Mouse (Mus musculus) layer of hippocampus, adult 9-11 months (tissue): ENCODE measurements at regions not wholly inside any gene's neighbourhood (a gene's known extent, or its start where the extent isn't known, plus 50 kb on each side); places are given as distances from the start of the nearest gene placed in this dataset.

Experiments used
- DNase-seq: peaks from one replicate; pipeline ENCODE4 v3.0.0; 2022

DNA sequence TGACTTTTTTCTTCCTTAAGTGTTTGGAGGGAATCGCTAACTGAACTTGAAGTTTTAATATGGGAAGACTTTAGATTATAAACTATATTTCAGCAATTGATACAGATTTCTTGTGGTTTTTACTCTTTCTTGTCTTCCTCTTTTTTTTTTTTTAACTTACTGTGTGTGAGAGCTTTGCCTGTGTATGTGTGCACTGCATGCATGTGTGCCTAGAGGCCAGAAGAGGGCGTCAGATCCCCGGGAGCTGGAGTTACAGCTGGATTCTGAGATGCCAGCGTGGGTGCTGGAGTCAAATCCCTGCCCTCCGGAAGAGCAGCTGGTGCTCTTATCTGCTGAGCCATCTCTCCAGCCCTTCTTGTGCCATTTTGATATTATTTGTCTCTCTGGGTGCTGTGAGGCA, 129.6 kb downstream of the Trim33 start:
- no peak for DNase-seq

DNA sequence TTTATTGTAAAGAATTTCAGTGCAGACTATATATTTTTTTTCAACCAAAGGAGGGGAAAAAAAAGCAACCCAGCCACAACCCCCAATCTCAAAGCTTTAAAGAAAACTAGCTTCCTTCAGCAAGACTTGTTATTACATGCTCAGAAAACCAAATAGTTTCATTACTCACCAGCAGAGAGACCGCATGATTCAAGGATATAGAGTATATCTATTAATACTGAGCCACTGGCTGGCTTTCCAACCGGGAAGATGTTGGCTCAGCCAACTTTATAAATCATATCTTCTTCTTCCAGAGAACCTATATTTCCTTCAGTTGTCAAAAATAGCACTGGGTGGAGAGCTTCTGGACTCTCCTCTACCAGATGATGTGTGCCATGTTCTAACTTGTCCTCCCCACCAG, 133.2 kb downstream of the Trim33 start:
- no peak for DNase-seq

DNA sequence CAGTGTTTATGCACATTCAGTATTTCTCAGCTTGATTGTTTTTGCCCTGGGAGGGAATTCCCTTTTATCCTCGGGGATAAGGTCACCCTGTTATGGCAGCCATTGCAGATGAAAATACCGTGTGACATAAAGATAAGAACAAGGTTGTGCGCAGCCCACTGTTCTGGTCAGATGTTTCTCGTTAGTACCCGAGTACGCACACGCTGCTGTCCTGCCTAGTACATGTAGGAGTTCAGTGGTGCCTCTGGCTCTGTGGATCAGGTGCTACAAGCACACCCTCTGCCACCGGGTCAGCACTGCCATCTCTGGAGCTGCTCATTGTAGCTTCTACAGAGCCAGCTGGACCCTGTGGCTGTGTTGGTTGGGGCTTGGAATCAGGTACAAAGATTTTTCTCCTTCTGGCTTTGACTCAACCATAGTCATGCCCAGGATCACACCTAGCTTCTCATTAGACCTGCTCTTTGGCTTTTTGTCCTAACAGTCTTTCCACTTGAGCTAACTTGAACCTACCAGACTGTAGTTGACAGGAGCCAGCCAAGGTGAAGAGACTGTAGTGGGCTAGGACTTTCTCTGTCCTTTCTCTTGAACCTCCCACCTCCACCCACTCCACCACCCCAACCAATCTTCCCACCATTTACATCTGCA, 136.1 kb downstream of the Trim33 start:
- DNase-seq, result no peak

DNA sequence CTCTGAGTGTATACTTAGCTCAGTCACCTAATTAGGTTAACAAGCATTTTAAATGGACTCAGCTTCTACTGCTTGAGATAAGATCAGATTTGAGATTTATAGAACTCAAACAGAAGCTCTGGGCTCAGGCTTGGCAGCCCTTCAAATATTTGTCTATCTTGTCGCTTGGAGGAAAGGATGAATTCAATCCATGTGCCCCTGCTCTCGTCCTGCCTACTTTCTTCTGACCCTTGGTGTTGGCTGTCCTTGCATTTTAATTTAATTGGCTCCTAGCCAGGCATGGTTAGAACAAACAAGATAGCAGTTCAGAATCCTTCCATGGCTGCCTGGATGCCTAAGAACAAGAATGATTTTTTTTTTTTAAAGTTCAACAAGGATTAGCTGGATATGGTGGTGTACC, 137.2 kb downstream of the Trim33 start:
- no peak for DNase-seq

DNA sequence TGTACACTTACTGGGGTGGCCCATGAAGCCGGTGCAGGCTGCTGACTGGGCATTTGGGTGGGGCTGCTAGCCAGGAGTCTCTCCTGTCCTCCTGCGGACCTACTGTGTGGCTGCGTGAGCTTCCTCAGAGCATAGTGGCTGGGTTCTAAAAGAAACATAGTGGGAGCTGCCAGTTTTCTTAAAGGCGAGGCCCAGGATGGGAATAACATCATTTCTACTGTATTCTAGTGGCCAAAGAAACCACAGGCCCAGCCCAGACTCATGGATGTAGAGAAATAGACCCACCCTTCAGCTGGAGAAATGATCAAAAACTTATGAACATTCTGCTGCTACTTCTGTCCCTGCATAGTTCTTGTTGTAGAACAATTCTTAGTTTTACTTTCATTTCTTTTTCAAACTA, 138.7 kb downstream of the Trim33 start:
- DNase-seq, result no peak

GRCm38 (mm10) chr3:103419761-103420620, 140.9 kb downstream of the Trim33 start:
- DNase-seq, result no peak

DNA sequence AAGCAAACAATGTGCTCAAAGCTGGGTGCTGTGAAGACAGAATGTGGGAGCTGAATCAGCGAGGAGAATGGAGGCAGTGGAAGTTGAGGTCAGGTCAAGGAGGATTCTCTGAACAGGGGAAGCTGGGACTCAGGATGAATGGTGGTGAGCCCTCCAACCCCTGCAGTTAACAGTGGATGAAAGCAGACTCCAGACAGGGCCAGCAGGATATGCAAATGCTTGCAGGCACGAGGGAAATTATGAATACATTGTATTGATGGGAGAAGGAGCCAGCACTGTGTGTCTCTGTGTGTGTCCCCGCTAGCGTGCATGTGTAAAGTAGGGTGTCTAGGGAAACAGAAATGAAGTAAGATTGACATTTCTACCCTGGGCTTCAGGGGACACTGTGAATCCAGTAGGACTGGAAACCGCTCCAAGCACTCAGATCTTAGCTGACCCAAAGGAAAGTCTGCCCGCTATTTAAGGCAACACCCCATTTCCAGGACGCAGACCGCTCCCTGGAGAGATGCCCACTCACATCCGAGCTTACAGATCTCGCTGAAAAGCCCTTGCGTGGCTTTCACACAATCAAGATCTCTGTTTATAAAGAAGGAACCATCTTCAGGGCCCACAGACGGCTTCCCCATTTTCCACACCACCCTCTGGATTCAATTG, 141.7 kb downstream of the Trim33 start:
- DNase-seq, result peak; percentile 56

DNA sequence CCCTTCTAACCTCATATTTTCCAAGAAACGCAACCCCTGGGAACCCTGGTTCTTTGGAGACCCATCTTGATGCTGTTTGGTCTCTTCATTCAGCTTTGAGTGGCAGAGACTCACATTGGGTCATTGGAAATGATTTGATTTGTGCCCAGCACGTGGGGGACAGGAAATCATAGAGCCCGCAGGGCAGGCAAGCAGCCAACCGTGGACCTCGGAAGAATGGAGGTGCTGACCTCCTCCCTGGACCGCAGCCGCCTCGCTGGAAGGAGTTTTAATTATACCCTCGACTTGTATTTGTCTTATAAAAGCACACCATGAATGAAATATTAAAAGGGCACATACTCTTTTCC, 142.2 kb downstream of the Trim33 start:
- DNase-seq, result no peak

DNA sequence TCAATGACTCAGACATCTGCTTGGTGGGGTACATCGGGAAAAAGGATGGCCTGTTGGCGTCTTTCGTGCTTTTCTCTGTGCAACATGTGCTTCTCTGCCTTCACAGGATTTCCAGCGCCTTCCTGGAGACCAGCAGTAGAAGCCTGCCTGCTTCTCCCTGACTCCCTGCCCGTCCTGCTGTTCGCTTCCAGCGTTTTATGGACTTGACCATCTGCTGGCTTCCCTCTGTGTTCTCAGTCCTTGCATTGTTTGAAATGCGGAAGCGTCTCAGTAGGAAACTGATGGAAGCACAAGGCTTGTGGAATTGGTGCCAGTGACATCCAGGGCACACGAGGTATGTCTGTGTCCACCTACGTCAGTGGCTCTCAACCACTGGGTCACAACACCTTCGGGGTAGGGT, 143.7 kb downstream of the Trim33 start:
- DNase-seq, result no peak

DNA sequence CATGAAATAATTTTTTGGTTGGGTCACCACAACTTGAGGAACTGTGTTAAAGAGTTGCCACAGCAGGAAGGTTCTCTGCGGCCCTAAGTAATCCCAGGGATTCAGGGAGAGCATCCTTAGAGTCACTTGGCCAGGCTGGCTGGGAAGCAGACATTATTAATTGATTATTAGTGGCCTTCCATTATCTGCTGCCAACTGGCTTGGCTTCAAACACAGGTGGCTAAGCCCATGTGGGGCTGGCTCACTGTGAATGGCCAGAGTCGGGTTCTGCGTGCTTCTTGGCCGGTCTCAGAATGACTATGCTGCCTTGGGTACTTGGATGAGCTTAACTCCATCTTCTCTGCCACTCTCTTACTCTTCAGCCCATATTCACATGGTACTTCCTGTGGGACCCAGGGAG, 144.2 kb downstream of the Trim33 start:
- no peak for DNase-seq

DNA sequence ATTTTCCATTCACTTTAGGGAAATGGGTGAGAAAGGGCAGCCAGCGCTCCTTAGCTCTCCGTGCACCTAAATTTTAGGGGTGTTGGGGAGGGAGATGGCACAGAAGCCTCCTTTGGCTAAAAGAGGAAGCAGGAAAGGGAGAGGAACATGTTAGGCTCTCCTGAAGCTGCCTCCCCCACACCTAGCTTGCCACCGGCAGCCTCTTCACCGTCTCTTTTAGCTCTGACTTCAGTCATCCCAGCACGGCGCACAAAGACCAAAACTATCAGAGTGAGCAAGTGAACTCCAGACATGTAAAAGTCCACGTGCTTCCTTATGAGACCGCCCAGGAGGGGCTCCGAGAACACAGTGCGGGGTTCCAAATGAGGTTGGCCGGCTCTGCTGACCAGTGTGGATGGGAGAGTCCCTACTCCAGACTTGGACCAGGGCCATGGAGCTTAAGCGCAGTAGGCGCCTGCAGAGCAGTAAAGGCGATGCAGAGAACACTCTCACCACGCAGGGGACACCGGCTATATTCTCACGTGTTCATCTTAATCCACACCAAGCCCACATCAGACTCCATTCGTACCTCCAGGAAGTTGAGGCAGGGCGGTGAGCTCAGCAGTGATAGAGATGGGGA, 146.8 kb downstream of the Trim33 start:
- no peak for DNase-seq

DNA sequence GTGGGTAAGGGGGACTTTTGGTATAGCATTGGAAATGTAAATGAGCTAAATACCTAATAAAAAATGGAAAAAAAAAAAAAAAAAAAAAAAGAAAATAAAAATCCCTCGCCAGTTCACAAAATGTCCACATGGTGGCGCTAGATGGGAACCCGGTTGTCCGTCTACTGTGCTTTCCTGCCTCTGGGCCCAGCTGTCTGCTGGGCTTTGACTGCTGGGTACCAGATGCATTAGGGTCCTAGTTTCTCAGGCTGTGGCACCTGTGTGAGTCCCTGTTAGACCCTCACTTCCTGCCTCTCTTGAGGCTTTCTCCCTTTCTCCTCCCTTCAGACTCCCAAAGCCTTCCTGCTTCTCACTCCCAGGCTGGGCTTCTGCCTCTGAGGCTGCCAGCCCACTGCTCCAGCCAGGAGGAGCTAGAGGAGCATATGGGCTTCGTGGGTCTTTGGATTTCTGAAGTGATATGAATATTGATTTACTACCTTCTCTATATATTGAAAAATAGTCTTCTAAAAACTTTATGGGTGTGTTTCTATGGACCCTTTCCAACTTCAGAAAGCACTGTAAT, 145.7 kb upstream of the Syt6 start:
- no peak for DNase-seq

DNA sequence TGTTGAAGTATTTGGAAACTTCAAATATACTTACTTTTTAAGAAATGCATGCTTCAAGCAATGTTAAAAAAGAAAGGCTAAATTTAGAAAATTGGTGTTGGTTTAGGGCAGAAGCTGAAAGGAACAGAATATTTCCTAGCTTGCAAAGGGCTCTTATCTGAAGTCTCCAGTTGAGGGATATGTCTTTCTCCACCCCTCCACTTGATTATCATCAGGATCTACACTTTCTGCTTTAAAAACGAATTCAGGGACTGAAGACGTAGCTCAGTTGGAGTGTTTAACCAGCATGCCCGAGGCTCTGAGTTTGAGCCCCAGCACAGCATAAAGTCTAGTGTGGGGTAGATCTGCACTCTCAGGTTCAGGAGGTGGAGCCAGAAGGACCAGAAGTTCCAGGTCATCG, 144.9 kb upstream of the Syt6 start:
- DNase-seq, result no peak

- no peak for DNase-seq
Observed at GRCm38 (mm10) chr3:103432254-103432653, 142.8 kb upstream of the Syt6 start.

GRCm38 (mm10) chr3:103436902-103437603, 138.0 kb upstream of the Syt6 start:
- no peak for DNase-seq

- peak; percentile 44 for DNase-seq
Observed at GRCm38 (mm10) chr3:103438791-103439354, 136.2 kb upstream of the Syt6 start.

- no peak for DNase-seq
Observed at GRCm38 (mm10) chr3:103443247-103443646, 131.8 kb upstream of the Syt6 start.

DNA sequence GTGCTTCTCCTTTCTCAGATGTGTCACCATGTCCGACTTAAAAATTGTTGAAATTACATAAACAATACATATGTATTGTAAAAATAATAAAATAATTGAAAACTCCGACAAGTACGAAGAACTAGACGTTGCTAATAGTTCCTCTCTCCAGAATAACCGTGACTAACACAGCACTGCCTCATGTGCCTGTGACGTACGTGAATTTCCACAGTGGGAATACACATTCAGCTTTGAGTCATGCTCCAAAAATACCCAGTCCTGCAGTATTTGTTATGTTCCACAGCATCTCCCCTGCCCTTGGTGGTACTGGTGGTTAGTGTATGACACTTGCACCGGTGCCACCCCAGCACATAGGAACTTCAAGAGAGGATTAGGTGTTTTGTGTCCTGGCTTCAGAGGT, 129.2 kb upstream of the Syt6 start:
- no peak for DNase-seq

GRCm38 (mm10) chr3:103449851-103450250, 125.2 kb upstream of the Syt6 start:
- DNase-seq, result no peak

DNA sequence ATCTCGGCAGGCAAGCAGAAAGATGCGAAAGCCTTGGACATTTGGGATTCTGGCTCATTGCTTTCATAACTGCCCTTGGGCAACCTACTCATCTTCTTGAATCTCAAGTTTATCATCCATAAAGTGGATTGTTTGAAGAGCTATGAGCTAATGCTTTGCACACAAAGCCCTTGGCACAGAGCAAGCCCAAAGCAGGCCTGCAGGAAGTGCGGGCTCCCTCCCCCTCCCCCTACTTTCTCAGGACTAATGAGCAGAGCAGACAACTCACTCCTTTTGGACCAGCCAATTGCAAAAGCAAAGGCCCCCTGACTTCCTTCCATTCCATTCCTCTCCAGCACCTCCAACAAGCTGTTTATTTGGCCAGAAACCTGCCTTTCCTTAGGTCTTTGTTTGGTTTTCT, 123.1 kb upstream of the Syt6 start:
- no peak for DNase-seq

GRCm38 (mm10) chr3:103463760-103464159, 111.3 kb upstream of the Syt6 start:
- no peak for DNase-seq

DNA sequence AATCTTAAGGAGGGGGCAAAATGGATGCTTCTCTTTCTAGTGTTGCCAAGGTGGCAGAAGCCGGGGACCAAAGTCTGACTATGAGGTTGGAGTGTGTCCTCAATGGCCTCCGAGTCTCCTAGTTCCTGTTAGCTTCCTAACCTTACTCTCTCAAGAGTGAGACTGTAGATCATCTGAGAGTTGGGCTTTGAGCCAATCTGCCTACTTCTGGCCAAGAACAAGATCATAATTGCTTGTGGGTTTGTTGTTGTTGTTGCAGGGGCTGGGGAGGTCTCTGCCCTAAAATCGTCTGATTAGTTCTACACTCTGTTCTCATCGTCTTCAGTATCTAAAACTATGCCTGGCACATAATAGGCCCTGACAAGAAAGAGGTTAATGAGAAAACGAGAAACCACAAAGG, 110.8 kb upstream of the Syt6 start:
- DNase-seq, result no peak
